Mouse (Mus musculus): Measurements from ENCODE around the gene Mcu. TPM values are rescaled to one million over a fixed set of nuclear protein-coding genes. Genes with fewer than 3 reads are reported as not detected.

The Mcu gene
- total RNA-seq, 2 experiments from 2014 or later, result 35.6 to 39.9 TPM

- DNase-seq (ENCODE audit: low spot score in 2 of 2), result no peak
These were observed 45.2 kb downstream of the Mcu start for GRCm38 (mm10) chr10:59571273-59571672.

- no peak for DNase-seq (ENCODE audit: low spot score in 2 of 2)
These were observed 45.7 kb downstream of the Mcu start for GRCm38 (mm10) chr10:59570780-59571179.

GRCm38 (mm10) chr10:59570360-59570759, 46.1 kb downstream of the Mcu start:
- DNase-seq (ENCODE audit: low spot score in 2 of 2), result no peak

GRCm38 (mm10) chr10:59569481-59569869, 47.0 kb downstream of the Mcu start:
- no peak for DNase-seq (ENCODE audit: low spot score in 2 of 2)

- no peak for DNase-seq (ENCODE audit: low spot score in 2 of 2)
These were observed 47.6 kb downstream of the Mcu start for GRCm38 (mm10) chr10:59568665-59569480.

- DNase-seq (ENCODE audit: low spot score in 2 of 2), result peak in 1 of 2 experiments; percentile 12
These were observed 49.5 kb downstream of the Mcu start for GRCm38 (mm10) chr10:59566968-59567367.

GRCm38 (mm10) chr10:59565995-59566410, 50.5 kb downstream of the Mcu start:
- DNase-seq (ENCODE audit: low spot score in 2 of 2), result peak in 1 of 2 experiments; percentile 19

- DNase-seq (ENCODE audit: low spot score in 2 of 2), result no peak
These were observed 51.9 kb downstream of the Mcu start for GRCm38 (mm10) chr10:59564551-59564950.

GRCm38 (mm10) chr10:59562511-59562910, 54.0 kb downstream of the Mcu start:
- DNase-seq (ENCODE audit: low spot score in 2 of 2), result no peak

GRCm38 (mm10) chr10:59560126-59560525, 56.4 kb downstream of the Mcu start:
- DNase-seq (ENCODE audit: low spot score in 2 of 2), result no peak

- no peak for DNase-seq (ENCODE audit: low spot score in 2 of 2)
These were observed 57.9 kb downstream of the Mcu start for GRCm38 (mm10) chr10:59558602-59559001.

GRCm38 (mm10) chr10:59558164-59558563, 58.3 kb downstream of the Mcu start:
- DNase-seq (ENCODE audit: low spot score in 2 of 2), result no peak

- DNase-seq (ENCODE audit: low spot score in 2 of 2), result no peak
These were observed 60.0 kb downstream of the Mcu start for GRCm38 (mm10) chr10:59556541-59556940.

- DNase-seq (ENCODE audit: low spot score in 2 of 2), result no peak
These were observed 62.2 kb downstream of the Mcu start for GRCm38 (mm10) chr10:59554243-59554642.

GRCm38 (mm10) chr10:59552456-59552855, 64.0 kb downstream of the Mcu start:
- no peak for DNase-seq (ENCODE audit: low spot score in 2 of 2)

- DNase-seq (ENCODE audit: low spot score in 2 of 2), result no peak
These were observed 67.6 kb downstream of the Mcu start for GRCm38 (mm10) chr10:59548768-59549333.

GRCm38 (mm10) chr10:59548211-59548610, 68.3 kb downstream of the Mcu start:
- no peak for DNase-seq (ENCODE audit: low spot score in 2 of 2)

GRCm38 (mm10) chr10:59547426-59547825, 69.1 kb downstream of the Mcu start:
- no peak for DNase-seq (ENCODE audit: low spot score in 2 of 2)

- no peak for DNase-seq (ENCODE audit: low spot score in 2 of 2)
These were observed 71.3 kb downstream of the Mcu start for GRCm38 (mm10) chr10:59545169-59545568.

GRCm38 (mm10) chr10:59543351-59543750, 73.1 kb downstream of the Mcu start:
- DNase-seq (ENCODE audit: low spot score in 2 of 2), result no peak

GRCm38 (mm10) chr10:59541466-59541865, 75.0 kb downstream of the Mcu start:
- DNase-seq (ENCODE audit: low spot score in 2 of 2), result no peak

- DNase-seq (ENCODE audit: low spot score in 2 of 2), result no peak
These were observed 75.9 kb downstream of the Mcu start for GRCm38 (mm10) chr10:59540596-59540995.

- DNase-seq (ENCODE audit: low spot score in 2 of 2), result no peak
These were observed 76.4 kb downstream of the Mcu start for GRCm38 (mm10) chr10:59540081-59540480.
